Mouse (Mus musculus): Measurements from ENCODE around the gene Lbh.

GRCm38 (mm10) chr17:72966878-72967277 is 48.8 kb downstream of the Lbh start:
- TF ChIP-seq CTCF (IDR thresholded peaks at IDR 0.05; ENCODE audit: borderline replicate concordance, extremely low read depth, insufficient read depth, insufficient read length) (no peak), POLR2A (IDR thresholded peaks at IDR 0.05; ENCODE audit: borderline replicate concordance, extremely low read depth, insufficient read depth, insufficient read length, poor library complexity, severe bottlenecking) (no peak)
